ENCODE assay signal across 25 mouse cellular contexts in genomic region chr2:14279256-14279655, GRCm38 (mm10). TPM values are rescaled to one million over a fixed set of nuclear protein-coding genes. Genes with fewer than 3 reads are reported as not detected.
DNase-seq lines count a peak whose midpoint lies in the region; TF ChIP-seq lines count a peak whose summit lies in the region.
"Had no signal": no experiment of that assay in that cellular context is flagged by ENCODE, and none has a peak within 500 bp of the region (broad histone marks: within the 10 kb centered on the region; RNA-seq: fewer than 3 reads in every experiment).

No protein-coding gene starts in this region.

- WGBS in large intestine, adult 2 months = 17% methylated on average over 2 of the region's 2 CpGs
- WGBS in heart, embryonic 10.5 days = 81% methylated on average over 2 of the region's 2 CpGs

- intact Hi-C loops in gastrocnemius, adult 2 months (cut with DNase I) = no loop called here

- no peak overlapping the region for H3K4me3 ChIP-seq in gastrocnemius, adult 2 months
- H3K4me3 ChIP-seq in heart, embryonic 10.5 days = no peak overlapping the region
- H3K4me3 ChIP-seq: embryonic facial prominence, embryonic 13.5 days; forebrain, embryonic 10.5 days; heart, embryonic 15.5 days; hindbrain, embryonic 13.5 days; lung, embryonic 15.5 days; neural tube, embryonic 13.5 days; stomach, embryonic 15.5 days had no signal

- no peak for DNase-seq in gastrocnemius, adult 2 months
- no peak for DNase-seq in gastrocnemius, postnatal 25 days
- peak; percentile 55 for DNase-seq in NIH3T3 (ENCODE audit: low read depth)
- DNase-seq in large intestine, adult 2 months (ENCODE audit: low read depth, low spot score) = peak; percentile 33
- DNase-seq in heart, embryonic 10.5 days (ENCODE audit: low spot score) = no peak
- DNase-seq in adrenal gland, adult 2 months = no peak
- DNase-seq in yolk sac, embryonic 10.5 days (ENCODE audit: low spot score) = no peak
- DNase-seq: adrenal gland, adult 8-10 months; cerebellum, adult 8-10 months; cerebellum, postnatal 25 days; heart, postnatal 36 days; kidney, adult 2 months; kidney, postnatal 4 days; layer of hippocampus, postnatal 36 days; retina, postnatal 1 day; right cerebral cortex, postnatal 14 days; thymus, postnatal 14 days had no signal

- no peaks in the 10 kb centered on the region for H3K9me3 ChIP-seq in heart, embryonic 10.5 days
- H3K9me3 ChIP-seq: embryonic facial prominence, embryonic 13.5 days; forebrain, embryonic 10.5 days; heart, embryonic 15.5 days; hindbrain, embryonic 13.5 days; lung, embryonic 15.5 days; neural tube, embryonic 13.5 days; stomach, embryonic 15.5 days had no signal

- H3K27me3 ChIP-seq in heart, embryonic 10.5 days (ENCODE audit: insufficient read depth, poor library complexity, severe bottlenecking) = no peaks in the 10 kb centered on the region
- H3K27me3 ChIP-seq: embryonic facial prominence, embryonic 13.5 days; heart, embryonic 15.5 days; hindbrain, embryonic 13.5 days; lung, embryonic 15.5 days; neural tube, embryonic 13.5 days; stomach, embryonic 15.5 days had no signal

- no peaks in the 10 kb centered on the region for H3K4me1 ChIP-seq in heart, embryonic 10.5 days
- H3K4me1 ChIP-seq: embryonic facial prominence, embryonic 13.5 days; forebrain, embryonic 10.5 days; hindbrain, embryonic 13.5 days; neural tube, embryonic 13.5 days; stomach, embryonic 15.5 days had no signal

- no peaks in the 10 kb centered on the region for H3K36me3 ChIP-seq in heart, embryonic 10.5 days
- H3K36me3 ChIP-seq: embryonic facial prominence, embryonic 13.5 days; forebrain, embryonic 10.5 days; heart, embryonic 15.5 days; hindbrain, embryonic 13.5 days; lung, embryonic 15.5 days; neural tube, embryonic 13.5 days; stomach, embryonic 15.5 days had no signal

- TF ChIP-seq CTCF in gastrocnemius, adult 2 months (IDR thresholded peaks at IDR 0.05) = no peak

- peak overlapping the region; percentile 79 for H3K27ac ChIP-seq in gastrocnemius, adult 2 months
- H3K27ac ChIP-seq in heart, embryonic 10.5 days = no peak overlapping the region
- H3K27ac ChIP-seq: embryonic facial prominence, embryonic 13.5 days; forebrain, embryonic 10.5 days; heart, embryonic 15.5 days; hindbrain, embryonic 13.5 days; kidney, postnatal 0 days; lung, embryonic 15.5 days; neural tube, embryonic 13.5 days; stomach, embryonic 15.5 days had no signal

RNA-seq across cellular contexts. Expression of gene Mrc1, which starts 50.1 kb away (rescaled TPM):
- 10 to 100 TPM in 1 of 2 experiments, 1 to 10 TPM in 1; 5.4 to 10.9 TPM for total RNA-seq in gastrocnemius, adult 2 months (2021)
- 10 to 100 TPM; 15.2 to 17.7 TPM for total RNA-seq in gastrocnemius, postnatal 25 days (2021)
- polyA plus RNA-seq in large intestine, adult 2 months (2012; rRNA removed) = 1.5 and 2.1 TPM in 2 replicates
- polyA plus RNA-seq in heart, embryonic 10.5 days (2016; fragmentation: Nextera tagmentation; extraction: Ambion mirVana) = 0.54 and 1.6 TPM in 2 replicates
- 10 to 100 TPM; 19.1 to 20.1 TPM for total RNA-seq in adrenal gland, adult 2 months (2021)
- 0.50 and 0.77 TPM in 2 replicates for polyA plus RNA-seq in adrenal gland, adult 2 months (2012; rRNA removed)

Comparison
In these comparisons a context has a peak if more than half of its experiments do, and no peak if none do; other contexts are left out.
1. DNase-seq: peak in NIH3T3 (single experiment) and large intestine, adult 2 months (single experiment); none in gastrocnemius, adult 2 months (single experiment), gastrocnemius, postnatal 25 days (single experiment), heart, embryonic 10.5 days (single experiment), adrenal gland, adult 2 months (single experiment) and yolk sac, embryonic 10.5 days (single experiment).